Mouse (Mus musculus): ENCODE measurements around the gene Grin2b.

GRCm38 (mm10) chr6:136041821-136042220 lies 131.5 kb downstream of the Grin2b start:
- TF ChIP-seq CTCF (IDR thresholded peaks at IDR 0.05; ENCODE audit: low read depth, low read length) (no peak), POLR2A (IDR thresholded peaks at IDR 0.05; ENCODE audit: extremely low read depth, insufficient read depth, low read length) (no peak)
